Mouse (Mus musculus) hindbrain, postnatal 0 days (tissue): Measurements from ENCODE around the gene Prl3c1. TPM values are rescaled to one million over a fixed set of nuclear protein-coding genes. Genes with fewer than 3 reads are reported as not detected.
"Not testable (repeated sequence)": the region's sequence is repeated elsewhere in the genome, so short reads cannot be mapped to it uniquely, and the experiment has no call there.

Experiments used
- ATAC-seq: fragments of 200-750 bp; cut with Nextera tagmentation; 2 replicates; pipeline ENCODE4 v1.8.0; 2017; ENCODE audit warnings: mild to moderate bottlenecking, moderate TSS enrichment, moderate library complexity
- DNase-seq: peaks from one replicate; pipeline ENCODE4 v3.0.0-alpha.2; 2015; ENCODE audit warnings: low spot score
- H3K27ac ChIP-seq: fragments of 300-500 bp; sonication (generic); 2 replicates; pipeline ENCODE4 v1.5.1; 2014; ENCODE audit warnings: mild to moderate bottlenecking
- H3K27me3 ChIP-seq: fragments of 300-500 bp; sonication (generic); 2 replicates; pipeline ENCODE4 v1.6.1; 2014; ENCODE audit warnings: low read length, mixed read lengths; ENCODE audit not compliant: insufficient read depth
- H3K36me3 ChIP-seq: fragments of 300-500 bp; sonication (generic); 2 replicates; pipeline ENCODE4 v1.6.1; 2014; ENCODE audit warnings: low read length, mixed read lengths; ENCODE audit not compliant: insufficient read depth
- H3K4me1 ChIP-seq: fragments of 300-500 bp; sonication (generic); 2 replicates; pipeline ENCODE4 v1.6.1; 2014; ENCODE audit warnings: antibody characterized with exemption, low read length, mixed read lengths; ENCODE audit not compliant: insufficient read depth
- H3K4me2 ChIP-seq: fragments of 300-500 bp; sonication (generic); 2 replicates; pipeline ENCODE4 v1.6.1; 2014; ENCODE audit warnings: low read depth, mild to moderate bottlenecking, low read length, moderate library complexity, mixed read lengths
- H3K4me3 ChIP-seq: fragments of 300-500 bp; sonication (generic); 2 replicates; pipeline ENCODE4 v1.5.1; 2014; ENCODE audit warnings: low read length
- H3K9ac ChIP-seq: fragments of 300-500 bp; sonication (generic); replicated peaks from 2 replicates; pipeline ENCODE4 v1.6.1; 2014; ENCODE audit warnings: mild to moderate bottlenecking, low read length, moderate library complexity, mixed read lengths
- H3K9me3 ChIP-seq: fragments of 300-500 bp; sonication (generic); 2 replicates; pipeline ENCODE4 v1.6.1; 2016; ENCODE audit warnings: low read length, mixed read lengths
- CTCF ChIP-seq: IDR thresholded peaks from 2 replicates; pipeline ENCODE4 v1.5.1; 2016; ENCODE audit warnings: antibody characterized with exemption, control low read depth, low read depth
- WGBS: fragments of 180-500 bp; shearing (Covaris S2); extraction: QIAGEN DNeasy Blood & Tissue Kit; methylation state at CpG from one replicate; pipeline ENCODE4 v1.1.7; 2014; 5-methylcytosine and 5-hydroxymethylcytosine counted together
- polyA plus RNA-seq: library from polyadenylated mRNA; unstranded; fragments of >200 nt; fragmentation: Nextera tagmentation; extraction: Ambion mirVana; gene quantifications from 2 replicates; pipeline ENCODE4 v1.2.1, GENCODE M21; 2015
- total RNA-seq: library from RNA; depleted of rRNA; stranded (reverse); fragments of >200 nt; gene quantifications from 2 replicates; pipeline ENCODE4 v1.2.3, GENCODE M21; 2014; rRNA removed

Gene Prl3c1
- total RNA-seq (not detected in 2 replicates), polyA plus RNA-seq (not detected in 2 replicates)

DNA sequence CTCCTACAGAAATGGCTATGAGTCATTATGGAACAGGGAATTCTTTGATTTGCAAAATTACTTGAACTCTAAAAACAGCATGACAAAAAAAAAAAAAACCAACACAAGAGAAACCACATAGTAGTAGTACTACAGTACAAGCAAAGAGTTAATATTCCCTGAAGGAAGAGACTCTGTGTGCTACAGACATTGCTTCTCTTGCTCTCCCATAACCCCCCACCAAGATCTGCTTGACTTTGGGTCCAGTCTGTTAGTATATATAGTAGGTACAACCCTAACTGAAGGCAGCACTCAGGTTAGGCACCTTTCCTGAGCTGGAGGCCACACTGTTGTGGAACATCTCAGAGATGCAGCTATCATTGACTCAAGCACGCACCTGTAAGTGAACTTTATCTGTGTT lies at the start of gene Prl3c1:
Gene Prl3c1 (plus strand): TSS at position 301 of the 400 bp plus-strand sequence.
- Histone ChIP-seq H3K36me3 (no peaks in the 10 kb centered on the region), H3K4me2 (no peak within 1 kb of the TSS), H3K27me3 (no peaks in the 10 kb centered on the region), H3K9ac (no peak within 1 kb of the TSS), H3K9me3 (no peaks in the 10 kb centered on the region), H3K4me3 (no peak within 1 kb of the TSS), H3K27ac (no peak within 1 kb of the TSS), H3K4me1 (no peaks in the 10 kb centered on the region)
- 83% methylated on average over 1 of the region's 1 CpGs for WGBS
- DNase-seq (no peak), ATAC-seq (no peak)
- no peak for TF ChIP-seq CTCF

DNA sequence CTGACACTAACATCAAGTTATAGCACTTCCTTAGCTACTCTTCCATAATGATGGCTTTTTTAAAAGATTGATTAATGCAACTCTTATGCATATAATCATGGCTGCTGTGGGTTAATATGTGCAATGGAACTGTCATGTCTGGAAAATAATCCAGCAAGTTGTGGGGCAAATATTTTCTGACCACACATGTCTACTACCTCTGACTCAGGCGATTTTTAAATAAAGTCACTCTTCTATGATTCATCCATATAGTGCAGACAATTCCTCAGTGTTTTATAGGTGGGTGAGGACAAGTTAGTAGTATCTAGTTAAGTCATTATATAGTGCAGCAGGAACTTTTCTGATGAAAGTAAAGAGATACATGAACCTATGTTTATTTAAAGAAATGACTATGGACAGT lies 48.2 kb upstream of the Prl3c1 start:
- H3K36me3 ChIP-seq, result no peaks in the 10 kb centered on the region
- no peak overlapping the region for H3K27ac ChIP-seq
- TF ChIP-seq CTCF, result no peak
- H3K9ac ChIP-seq, result no peak overlapping the region
- H3K4me3 ChIP-seq, result no peak overlapping the region
- WGBS, result 63% methylated on average over 1 of the region's 1 CpGs
- H3K4me2 ChIP-seq, result no peak overlapping the region
- no peaks in the 10 kb centered on the region for H3K27me3 ChIP-seq
- DNase-seq, result no peak
- H3K4me1 ChIP-seq, result no peaks in the 10 kb centered on the region
- no peaks in the 10 kb centered on the region for H3K9me3 ChIP-seq
- no peak for ATAC-seq

DNA sequence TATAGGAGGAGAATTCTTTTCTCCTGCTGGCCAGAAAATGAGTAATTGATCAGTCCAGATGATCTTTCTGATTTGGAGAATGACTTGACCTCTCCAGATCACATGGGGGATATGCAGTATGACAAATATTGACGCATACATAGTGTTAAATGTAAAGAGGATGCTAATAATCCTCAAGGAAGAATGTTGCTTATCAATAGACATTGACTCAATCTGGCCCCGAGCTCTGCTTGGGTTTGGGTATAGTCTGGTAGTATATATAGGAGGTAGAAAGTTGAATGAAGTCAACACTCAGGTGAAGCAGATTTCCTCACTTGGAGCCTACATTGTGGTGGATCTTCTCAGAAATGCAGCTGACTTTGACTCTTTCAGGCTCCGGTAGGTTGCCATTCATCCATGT lies 40.0 kb upstream of the Prl3c1 start, which contains the start of gene Prl3d3:
Gene Prl3d3 (plus strand): TSS at position 301 of the 400 bp plus-strand sequence.
- H3K9me3 ChIP-seq, ATAC-seq, H3K4me2 ChIP-seq, H3K9ac ChIP-seq, H3K36me3 ChIP-seq, H3K27ac ChIP-seq, DNase-seq, H3K4me1 ChIP-seq, H3K4me3 ChIP-seq, H3K27me3 ChIP-seq: not testable (repeated sequence)
- 95% methylated on average over 2 of the region's 3 CpGs for WGBS

DNA sequence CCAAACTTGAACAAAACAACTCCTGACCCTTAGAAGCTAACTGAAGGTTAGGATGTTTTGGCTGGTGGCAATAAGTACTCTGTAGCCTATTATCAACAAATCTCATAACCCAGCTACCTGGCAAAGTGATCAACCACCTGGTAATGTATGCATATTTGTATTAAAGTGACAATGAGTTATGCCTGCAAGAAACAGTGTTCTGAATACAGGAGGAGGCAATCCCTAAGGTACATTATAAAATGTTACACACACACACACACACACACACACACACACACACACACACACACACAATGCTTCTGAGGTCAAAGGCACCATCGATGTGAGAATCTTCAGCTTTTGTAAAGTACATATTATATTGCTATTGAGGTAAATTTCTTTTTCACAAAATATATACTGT lies 45.1 kb downstream of the Prl3c1 start, which contains the start of gene Prl3b1:
Gene Prl3b1 (plus strand): TSS at position 301 of the 400 bp plus-strand sequence.
- Histone ChIP-seq H3K4me3 (no peak within 1 kb of the TSS), H3K4me1 (no peaks in the 10 kb centered on the region), H3K27ac (no peak within 1 kb of the TSS), H3K4me2 (no peak within 1 kb of the TSS), H3K9me3 (no peaks in the 10 kb centered on the region), H3K27me3 (no peaks in the 10 kb centered on the region), H3K36me3 (no peaks in the 10 kb centered on the region), H3K9ac (no peak within 1 kb of the TSS)
- DNase-seq (no peak), ATAC-seq (no peak)
- no peak for TF ChIP-seq CTCF
- WGBS, result 100% methylated on average over 1 of the region's 1 CpGs

Other genes starting within 250 kb of the Prl3c1 start
- not detected in 2 replicates for gene Prl, start 139.1 kb upstream of the Prl3c1 start, total RNA-seq
- gene Prl, start 139.1 kb upstream of the Prl3c1 start, polyA plus RNA-seq, result 0.16 TPM in 1 of 2 replicates, not detected in the other
- not detected in 2 replicates for gene Prl3d1, start 102.5 kb upstream of the Prl3c1 start, total RNA-seq
- gene Prl3d1, start 102.5 kb upstream of the Prl3c1 start, polyA plus RNA-seq, result not detected in 2 replicates
- not detected in 2 replicates for gene Prl3d2, start 75.0 kb upstream of the Prl3c1 start, total RNA-seq
- gene Prl3d2, start 75.0 kb upstream of the Prl3c1 start, polyA plus RNA-seq, result not detected in 2 replicates
- gene Prl3d3, start 39.9 kb upstream of the Prl3c1 start, total RNA-seq, result not detected in 2 replicates
- not detected in 2 replicates for gene Prl3d3, start 39.9 kb upstream of the Prl3c1 start, polyA plus RNA-seq
- not detected in 2 replicates for gene Prl3b1, start 45.2 kb downstream of the Prl3c1 start, total RNA-seq
- gene Prl3b1, start 45.2 kb downstream of the Prl3c1 start, polyA plus RNA-seq, result not detected in 2 replicates
- gene Prl3a1, start 62.8 kb downstream of the Prl3c1 start, total RNA-seq, result not detected in 2 replicates
- not detected in 2 replicates for gene Prl3a1, start 62.8 kb downstream of the Prl3c1 start, polyA plus RNA-seq
- not detected in 2 replicates for gene Prl6a1, start 116.0 kb downstream of the Prl3c1 start, total RNA-seq
- not detected in 2 replicates for gene Prl6a1, start 116.0 kb downstream of the Prl3c1 start, polyA plus RNA-seq
- gene Prl8a2, start 149.0 kb downstream of the Prl3c1 start, total RNA-seq, result not detected in 2 replicates
- not detected in 2 replicates for gene Prl8a2, start 149.0 kb downstream of the Prl3c1 start, polyA plus RNA-seq
- not detected in 2 replicates for gene Prl2b1, start 194.2 kb downstream of the Prl3c1 start, total RNA-seq
- not detected in 2 replicates for gene Prl2b1, start 194.2 kb downstream of the Prl3c1 start, polyA plus RNA-seq
- not detected in 2 replicates for gene Prl8a6, start 242.0 kb downstream of the Prl3c1 start, total RNA-seq
- gene Prl8a6, start 242.0 kb downstream of the Prl3c1 start, polyA plus RNA-seq, result not detected in 2 replicates